Mouse (Mus musculus): ENCODE results near the gene Selenbp1. TPM values are rescaled to one million over a fixed set of nuclear protein-coding genes. Genes with fewer than 3 reads are reported as not detected.
A peak's percentile ranks its signal among the peaks of the same experiment; 100 is the strongest.

Gene Selenbp1
- polyA plus RNA-seq, 1 experiment = 163 TPM

DNA sequence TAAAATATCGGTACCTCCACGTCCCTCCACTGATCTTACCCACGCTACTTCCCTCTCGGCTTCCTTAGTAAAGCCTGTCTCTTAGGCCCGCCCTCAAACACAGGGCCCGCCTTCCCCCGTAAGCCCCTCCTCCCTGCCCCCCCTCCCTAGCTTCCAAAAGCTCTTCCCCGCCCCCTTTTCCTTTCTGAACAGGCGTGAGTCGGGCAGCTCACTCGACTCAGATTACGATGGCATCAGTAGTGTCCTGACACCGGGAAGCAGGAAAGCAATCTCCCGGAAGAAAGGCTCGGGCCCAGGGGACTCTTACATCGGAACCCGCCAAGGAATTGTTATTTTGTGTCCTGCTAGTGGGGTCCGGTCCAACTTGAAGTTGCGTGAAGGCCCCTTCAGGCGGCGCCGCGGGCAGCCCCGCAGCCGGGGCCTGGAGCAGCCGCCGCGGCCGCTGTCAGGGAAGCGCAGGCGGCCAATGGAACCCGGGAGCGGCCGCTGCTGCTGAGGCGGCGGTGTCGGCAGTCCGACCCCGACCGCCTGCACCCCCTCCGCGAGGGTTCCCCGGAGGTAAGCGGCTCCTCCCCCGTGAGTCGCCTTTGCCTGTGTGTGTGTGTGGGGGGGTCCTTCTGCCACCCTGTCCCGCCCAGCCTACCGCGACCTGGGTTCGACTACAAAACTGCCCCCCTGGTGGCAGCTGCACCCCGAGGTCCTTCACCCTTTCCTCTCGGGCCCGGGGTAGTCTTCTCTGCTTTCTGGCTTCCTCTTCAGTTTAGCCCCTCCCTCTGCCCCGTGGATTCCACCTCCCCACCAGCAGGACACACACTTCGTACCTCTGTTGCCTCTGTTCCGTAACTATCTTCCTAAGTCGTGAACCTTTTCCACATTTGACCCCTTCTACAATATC is 41.9 kb downstream of the Selenbp1 start, which contains the start of gene Pi4kb:
Gene Pi4kb (plus strand): TSS at position 204 of the 895 bp plus-strand sequence.
- DNase-seq (ENCODE audit: low read depth) = no peak

DNA sequence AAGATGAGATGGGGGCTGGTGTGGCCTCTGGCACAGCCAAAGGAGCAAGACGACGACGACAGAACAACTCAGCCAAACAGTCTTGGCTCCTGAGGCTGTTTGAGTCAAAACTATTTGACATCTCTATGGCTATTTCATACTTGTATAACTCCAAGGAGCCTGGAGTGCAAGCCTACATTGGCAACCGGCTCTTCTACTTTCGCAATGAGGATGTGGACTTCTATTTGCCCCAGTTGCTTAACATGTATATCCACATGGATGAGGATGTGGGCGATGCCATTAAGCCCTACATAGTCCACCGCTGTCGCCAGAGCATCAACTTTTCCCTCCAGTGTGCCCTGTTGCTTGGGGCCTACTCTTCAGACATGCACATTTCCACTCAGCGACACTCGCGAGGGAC is 51.5 kb downstream of the Selenbp1 start:
- DNase-seq (ENCODE audit: low read depth) = peak; percentile 79

DNA sequence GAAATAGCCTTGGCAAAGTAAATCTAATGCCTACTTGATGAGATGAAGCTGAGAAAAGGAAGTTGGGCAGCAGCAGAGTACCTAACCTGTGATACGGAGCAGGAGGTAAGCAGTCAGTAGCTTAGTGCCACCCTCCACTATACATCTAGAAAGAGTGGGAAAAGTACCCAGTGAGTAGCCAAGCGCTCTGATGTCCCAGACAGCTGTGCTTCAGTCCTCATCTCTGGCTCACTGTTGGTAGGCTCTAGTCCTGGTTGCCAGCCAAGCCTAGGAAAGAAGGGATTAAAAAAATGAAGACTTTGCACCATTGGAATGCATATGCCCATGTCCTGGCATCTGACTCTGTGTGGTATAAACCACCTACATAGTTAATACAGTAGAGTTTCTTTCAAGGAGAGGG is 52.7 kb downstream of the Selenbp1 start:
- DNase-seq (ENCODE audit: low read depth) = no peak

DNA sequence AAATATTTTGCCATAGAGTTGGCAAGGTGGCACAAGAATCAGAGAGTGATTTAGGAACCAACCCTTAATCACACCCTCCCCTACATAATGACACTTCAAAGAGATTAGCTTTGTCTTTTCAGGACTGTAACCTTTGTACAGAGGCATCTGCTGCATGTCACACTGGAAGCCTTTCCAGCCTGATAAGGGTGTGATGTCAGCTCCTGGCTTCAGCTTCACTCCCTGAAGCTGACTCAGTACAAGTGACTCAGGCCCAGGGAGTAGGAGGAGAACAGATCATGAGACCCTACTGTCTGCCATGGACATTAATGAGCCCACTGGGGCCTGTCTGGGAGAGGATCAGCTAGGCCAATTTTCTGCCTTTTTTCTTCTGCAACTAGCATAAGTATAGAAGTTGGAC is 54.7 kb downstream of the Selenbp1 start:
- DNase-seq (ENCODE audit: low read depth) = no peak

DNA sequence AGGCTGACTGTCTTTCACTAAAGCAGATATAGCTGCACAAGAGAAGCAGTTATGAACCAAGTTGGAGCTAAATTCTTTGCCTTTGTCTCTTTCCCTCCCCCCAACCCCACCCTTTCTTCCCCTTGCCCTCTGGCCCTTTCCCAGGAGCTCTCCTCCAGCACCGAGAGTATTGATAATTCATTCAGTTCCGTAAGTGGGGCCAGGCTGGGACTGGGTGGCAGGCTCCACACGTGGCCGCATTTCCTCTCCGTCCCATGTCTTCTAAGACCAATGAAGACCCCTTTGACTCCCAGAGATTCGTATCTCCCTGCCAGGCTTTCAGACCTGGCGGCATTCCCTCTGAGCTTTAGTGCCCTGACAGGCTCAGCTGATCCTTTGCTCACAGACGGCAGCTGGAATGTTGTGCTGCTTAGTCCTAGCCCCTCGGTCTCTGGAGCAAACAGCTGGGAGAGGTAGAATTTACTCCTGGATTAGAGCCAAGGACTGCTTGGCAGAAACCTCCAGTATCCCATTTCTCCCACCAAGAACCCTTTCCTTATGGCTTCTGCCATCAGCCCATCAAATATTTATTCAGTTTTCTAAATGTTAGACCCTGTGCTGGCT is 56.4 kb downstream of the Selenbp1 start:
- no peak for DNase-seq (ENCODE audit: low read depth)

Other genes starting within 250 kb of the Selenbp1 start
- 6.3 and 6.4 TPM in 2 replicates for gene Selenbp2, start 239.5 kb upstream of the Selenbp1 start, polyA plus RNA-seq (2012; rRNA removed)
- gene Cgn, start 146.6 kb upstream of the Selenbp1 start, polyA plus RNA-seq (2012; rRNA removed) = 5.3 and 7.5 TPM in 2 replicates
- 16.2 and 21.9 TPM in 2 replicates for gene Pogz, start 95.5 kb upstream of the Selenbp1 start, polyA plus RNA-seq (2012; rRNA removed)
- 284 and 285 TPM in 2 replicates for gene Psmb4, start 46.1 kb upstream of the Selenbp1 start, polyA plus RNA-seq (2012; rRNA removed)
- 12.5 and 15.4 TPM in 2 replicates for gene Rfx5, start 21.0 kb downstream of the Selenbp1 start, polyA plus RNA-seq (2012; rRNA removed)
- gene Pi4kb, start 41.7 kb downstream of the Selenbp1 start, polyA plus RNA-seq (2012; rRNA removed) = 43.4 and 50.7 TPM in 2 replicates
- 24.9 and 28.0 TPM in 2 replicates for gene Zfp687, start 82.4 kb downstream of the Selenbp1 start, polyA plus RNA-seq (2012; rRNA removed)
- 182 and 227 TPM in 2 replicates for gene Psmd4, start 109.6 kb downstream of the Selenbp1 start, polyA plus RNA-seq (2012; rRNA removed)
- 19.6 and 21.0 TPM in 2 replicates for gene Pip5k1a, start 173.9 kb downstream of the Selenbp1 start, polyA plus RNA-seq (2012; rRNA removed)
- gene Vps72, start 178.0 kb downstream of the Selenbp1 start, polyA plus RNA-seq (2012; rRNA removed) = 42.0 and 43.5 TPM in 2 replicates
- 0.42 and 0.63 TPM in 2 replicates for gene Tmod4, start 191.4 kb downstream of the Selenbp1 start, polyA plus RNA-seq (2012; rRNA removed)
- gene Scnm1, start 201.0 kb downstream of the Selenbp1 start, polyA plus RNA-seq (2012; rRNA removed) = 36.7 and 37.0 TPM in 2 replicates
- 8.8 and 9.4 TPM in 2 replicates for gene Lysmd1, start 201.0 kb downstream of the Selenbp1 start, polyA plus RNA-seq (2012; rRNA removed)
- 10.4 and 11.6 TPM in 2 replicates for gene Tnfaip8l2, start 209.3 kb downstream of the Selenbp1 start, polyA plus RNA-seq (2012; rRNA removed)
- 6.4 and 6.7 TPM in 2 replicates for gene Sema6c, start 227.4 kb downstream of the Selenbp1 start, polyA plus RNA-seq (2012; rRNA removed)

Data from gonadal fat pad, adult 2 months (tissue).